Mouse (Mus musculus) embryonic facial prominence, embryonic 14.5 days (tissue): ENCODE measurements around the gene Gm49361. TPM values are rescaled to one million over a fixed set of nuclear protein-coding genes. Genes with fewer than 3 reads are reported as not detected.

ENCODE experiments used
- ATAC-seq: fragments of 200-750 bp; cut with Nextera tagmentation; 2 replicates; pipeline ENCODE4 v1.8.0; 2017; ENCODE audit warnings: low read depth, moderate number of reproducible peaks, moderate TSS enrichment
- DNase-seq: peaks from one replicate; pipeline ENCODE4 v3.0.0-alpha.2; 2015; ENCODE audit warnings: low spot score
- H3K27ac ChIP-seq: fragments of 300-500 bp; sonication (generic); replicated peaks from 2 replicates; pipeline ENCODE4 v1.5.1; 2014; ENCODE audit warnings: low read depth, mild to moderate bottlenecking, low read length, moderate library complexity
- H3K27me3 ChIP-seq: fragments of 300-500 bp; sonication (generic); replicated peaks from 2 replicates; pipeline ENCODE4 v1.6.1; 2014; ENCODE audit warnings: low read length; ENCODE audit not compliant: control insufficient read depth, insufficient read depth
- H3K36me3 ChIP-seq: fragments of 300-500 bp; sonication (generic); 2 replicates; pipeline ENCODE4 v1.6.1; 2014; ENCODE audit warnings: low read length, mixed read lengths; ENCODE audit not compliant: control insufficient read depth, insufficient read depth
- H3K4me1 ChIP-seq: fragments of 300-500 bp; sonication (generic); 2 replicates; pipeline ENCODE4 v1.6.1; 2014; ENCODE audit warnings: antibody characterized with exemption, low read length; ENCODE audit not compliant: control insufficient read depth, insufficient read depth
- H3K4me2 ChIP-seq: fragments of 300-500 bp; sonication (generic); 2 replicates; pipeline ENCODE4 v1.6.1; 2014; ENCODE audit warnings: low read depth, mild to moderate bottlenecking, low read length, moderate library complexity, mixed read lengths
- H3K4me3 ChIP-seq: fragments of 300-500 bp; sonication (generic); 2 replicates; pipeline ENCODE4 v1.5.1; 2014; ENCODE audit warnings: low read depth, mild to moderate bottlenecking, low read length
- H3K9ac ChIP-seq: fragments of 300-500 bp; sonication (generic); 2 replicates; pipeline ENCODE4 v1.6.1; 2014; ENCODE audit warnings: low read depth, mild to moderate bottlenecking, low read length, moderate library complexity, mixed read lengths
- H3K9me3 ChIP-seq: fragments of 300-500 bp; sonication (generic); 2 replicates; pipeline ENCODE4 v1.6.1; 2016; ENCODE audit warnings: low read length; ENCODE audit not compliant: control insufficient read depth
- WGBS: fragments of 180-500 bp; shearing (Covaris S2); extraction: QIAGEN DNeasy Blood & Tissue Kit; methylation state at CpG from one replicate; pipeline ENCODE4 v1.1.7; 2014; 5-methylcytosine and 5-hydroxymethylcytosine counted together
- polyA plus RNA-seq: library from polyadenylated mRNA; unstranded; fragments of >200 nt; fragmentation: Nextera tagmentation; extraction: Ambion mirVana; gene quantifications from 2 replicates; pipeline ENCODE4 v1.2.1, GENCODE M21; 2014

The Gm49361 gene
- polyA plus RNA-seq, 1 experiment from 2014 or later = not detected

DNA sequence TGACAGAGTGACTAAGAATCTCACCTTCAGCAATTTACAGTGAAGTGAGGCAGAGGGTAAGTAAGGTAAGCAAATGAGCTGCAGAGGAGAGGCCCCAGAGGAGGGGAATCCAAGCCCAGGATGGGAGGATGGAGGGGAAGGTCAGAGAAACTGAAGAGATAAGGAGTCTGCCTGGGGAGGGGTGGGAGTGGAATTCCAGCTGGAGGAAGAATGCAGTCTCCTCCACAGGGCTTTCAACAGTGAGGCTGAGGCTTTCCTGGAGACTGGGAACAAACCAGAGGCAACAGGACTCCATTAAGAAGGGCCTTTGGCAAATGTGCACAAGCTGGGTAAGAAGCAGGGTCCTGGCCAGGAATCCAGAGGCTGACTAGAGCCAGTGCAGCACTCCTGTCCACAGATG is 8.8 kb downstream of the Gm49361 start:
- H3K9me3 ChIP-seq = no peaks in the 10 kb centered on the region
- H3K9ac ChIP-seq = no peak overlapping the region
- DNase-seq (no peak), ATAC-seq (no peak)
- H3K27me3 ChIP-seq = no peaks in the 10 kb centered on the region
- peaks cover 12% of the 10 kb centered on the region; the same call in 1 of the 2 replicates for H3K36me3 ChIP-seq
- peaks cover 37% of the 10 kb centered on the region for H3K4me1 ChIP-seq
- no peak overlapping the region for H3K27ac ChIP-seq
- no peak overlapping the region for H3K4me2 ChIP-seq
- H3K4me3 ChIP-seq = no peak overlapping the region

GRCm38 (mm10) chr14:57736141-57736540 is 9.8 kb downstream of the Gm49361 start:
- Histone ChIP-seq H3K4me2 (no peak overlapping the region), H3K9me3 (no peaks in the 10 kb centered on the region), H3K27ac (no peak overlapping the region), H3K9ac (no peak overlapping the region), H3K4me3 (no peak overlapping the region), H3K4me1 (peaks cover 36% of the 10 kb centered on the region), H3K27me3 (no peaks in the 10 kb centered on the region), H3K36me3 (peaks cover 16% of the 10 kb centered on the region; the same call in 1 of the 2 replicates)
- 48% methylated on average over 4 of the region's 4 CpGs for WGBS
- peak; percentile 61 for DNase-seq
- ATAC-seq = no peak

GRCm38 (mm10) chr14:57732668-57733293 is 13.1 kb downstream of the Gm49361 start:
- H3K27ac ChIP-seq = peak overlapping the region; percentile 54; the same call in 1 of the 2 replicates
- 42% methylated on average over 6 of the region's 6 CpGs for WGBS

GRCm38 (mm10) chr14:57730527-57730926 is 15.4 kb downstream of the Gm49361 start:
- peak; percentile 61; the same call in 1 of the 2 replicates for ATAC-seq
- Histone ChIP-seq H3K27me3 (no peaks in the 10 kb centered on the region), H3K27ac (peak overlapping the region; percentile 75), H3K4me3 (no peak overlapping the region), H3K4me1 (peaks cover 36% of the 10 kb centered on the region), H3K36me3 (peaks cover 32% of the 10 kb centered on the region), H3K4me2 (no peak overlapping the region), H3K9me3 (no peaks in the 10 kb centered on the region), H3K9ac (peak overlapping the region; percentile 37; the same call in 1 of the 2 replicates)
- WGBS = 29% methylated on average over 9 of the region's 9 CpGs
- DNase-seq = peak; percentile 78

More at GRCm38 (mm10) chr14:57732668-57733293, 13.1 kb downstream of the Gm49361 start:
- Histone ChIP-seq H3K4me3 (no peak overlapping the region), H3K36me3 (peaks cover 20% of the 10 kb centered on the region; the same call in 1 of the 2 replicates), H3K4me2 (no peak overlapping the region), H3K9ac (no peak overlapping the region), H3K4me1 (peaks cover 45% of the 10 kb centered on the region), H3K9me3 (no peaks in the 10 kb centered on the region), H3K27me3 (no peaks in the 10 kb centered on the region)
- ATAC-seq = no peak
- DNase-seq = peak; percentile 9

DNA sequence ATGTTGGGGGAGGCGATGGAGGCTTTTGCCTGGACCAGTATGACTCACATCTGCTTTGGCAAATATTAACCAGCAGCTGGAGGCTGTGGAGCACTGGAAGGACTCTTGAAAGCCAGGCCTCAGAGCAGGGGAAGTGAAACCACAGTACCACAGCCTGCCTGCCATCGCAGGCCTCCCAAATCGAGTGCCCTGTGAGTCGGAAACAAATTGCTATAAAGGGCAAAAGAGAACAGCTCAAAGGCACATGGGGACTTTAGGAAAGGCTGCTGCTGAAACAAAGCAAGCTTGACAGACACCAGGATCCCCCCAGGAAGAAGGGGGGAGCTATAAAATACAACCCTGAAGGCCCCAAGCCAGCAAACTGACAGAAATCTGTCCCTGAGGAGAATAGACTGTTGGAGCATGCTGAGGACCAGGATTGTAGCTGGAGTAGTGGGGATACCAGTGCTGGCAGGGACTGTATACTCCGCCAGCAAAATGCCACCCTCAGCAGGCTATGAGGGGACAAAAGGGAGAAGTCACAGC is 15.9 kb downstream of the Gm49361 start:
- Histone ChIP-seq H3K9ac (0 out of 2 replicates have a peak overlapping the region, but pooled peaks have one; percentile 37), H3K27ac (peak overlapping the region; percentile 75), H3K4me1 (peaks cover 32% of the 10 kb centered on the region), H3K36me3 (peaks cover 37% of the 10 kb centered on the region), H3K27me3 (no peaks in the 10 kb centered on the region), H3K4me3 (no peak overlapping the region), H3K9me3 (no peaks in the 10 kb centered on the region), H3K4me2 (no peak overlapping the region)
- 66% methylated on average over 5 of the region's 5 CpGs for WGBS
- peak; percentile 36; the same call in 1 of the 2 replicates for ATAC-seq
- no peak for DNase-seq

DNA sequence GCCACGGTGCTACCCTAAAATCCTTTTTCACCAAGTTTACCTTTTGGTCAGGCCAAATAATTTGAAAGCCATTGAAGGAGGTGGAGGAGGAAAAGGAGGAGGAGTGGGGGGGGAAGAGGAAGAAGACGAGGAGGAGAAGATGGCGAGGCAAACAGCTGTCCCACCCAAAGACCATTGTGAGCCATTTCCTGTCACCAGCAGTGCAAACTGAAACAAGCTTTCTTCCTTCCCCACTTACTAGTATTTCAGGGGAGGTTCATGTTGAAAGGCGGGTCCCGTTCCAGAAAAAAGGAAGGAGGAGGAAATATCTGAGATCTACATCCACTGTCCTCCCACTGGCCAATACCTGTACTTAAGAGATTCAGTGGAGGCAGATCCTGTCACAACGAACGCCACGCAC is 16.5 kb downstream of the Gm49361 start:
- Histone ChIP-seq H3K27me3 (no peaks in the 10 kb centered on the region), H3K4me2 (no peak overlapping the region), H3K9me3 (no peaks in the 10 kb centered on the region), H3K36me3 (peaks cover 42% of the 10 kb centered on the region), H3K9ac (no peak overlapping the region), H3K27ac (no peak overlapping the region), H3K4me1 (peaks cover 25% of the 10 kb centered on the region), H3K4me3 (no peak overlapping the region)
- DNase-seq (no peak), ATAC-seq (no peak)
- 73% methylated on average over 8 of the region's 8 CpGs for WGBS

- H3K4me3 ChIP-seq = no peak overlapping the region
- H3K27me3 ChIP-seq = no peaks in the 10 kb centered on the region
- H3K4me1 ChIP-seq = peaks cover 12% of the 10 kb centered on the region; the same call in 1 of the 2 replicates
- H3K9ac ChIP-seq = no peak overlapping the region
- no peak overlapping the region for H3K27ac ChIP-seq
- H3K4me2 ChIP-seq = no peak overlapping the region
- H3K9me3 ChIP-seq = no peaks in the 10 kb centered on the region
- 78% methylated on average over 8 of the region's 8 CpGs for WGBS
- peaks cover 48% of the 10 kb centered on the region for H3K36me3 ChIP-seq
- ATAC-seq (no peak), DNase-seq (no peak)
Observed at GRCm38 (mm10) chr14:57726172-57726571, 19.7 kb downstream of the Gm49361 start.

DNA sequence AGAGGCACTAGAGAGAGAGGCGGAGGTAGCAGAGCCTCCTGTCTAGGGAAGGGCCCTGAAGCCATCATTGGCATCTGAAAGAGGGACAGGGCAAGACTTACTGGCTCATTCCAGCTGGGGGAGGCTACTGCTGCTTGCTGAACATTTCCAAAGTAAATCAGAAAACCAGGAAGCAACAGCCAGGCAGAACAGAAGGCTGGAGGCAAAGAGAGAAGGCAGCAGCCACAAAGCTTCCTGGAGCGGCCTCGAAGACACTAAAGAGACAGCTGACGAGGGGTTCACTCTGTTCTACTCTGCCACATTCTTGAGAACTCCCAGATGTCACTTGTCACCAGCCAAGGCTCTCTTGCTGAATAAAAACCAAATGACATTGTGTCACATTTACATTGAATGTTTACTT is 21.4 kb downstream of the Gm49361 start:
- H3K27me3 ChIP-seq = no peaks in the 10 kb centered on the region
- WGBS = 62% methylated on average over 4 of the region's 4 CpGs
- H3K4me1 ChIP-seq = no peaks in the 10 kb centered on the region; the same call in 1 of the 2 replicates
- DNase-seq = peak; percentile 14
- peaks cover 44% of the 10 kb centered on the region for H3K36me3 ChIP-seq
- H3K9ac ChIP-seq = no peak overlapping the region
- no peak overlapping the region for H3K27ac ChIP-seq
- no peak overlapping the region for H3K4me3 ChIP-seq
- ATAC-seq = no peak
- H3K9me3 ChIP-seq = no peaks in the 10 kb centered on the region
- no peak overlapping the region for H3K4me2 ChIP-seq

GRCm38 (mm10) chr14:57718245-57718644 is 27.7 kb downstream of the Gm49361 start:
- Histone ChIP-seq H3K9ac (no peak overlapping the region), H3K9me3 (no peaks in the 10 kb centered on the region), H3K36me3 (peaks cover 36% of the 10 kb centered on the region), H3K4me2 (no peak overlapping the region), H3K27me3 (no peaks in the 10 kb centered on the region), H3K4me3 (no peak overlapping the region), H3K27ac (no peak overlapping the region), H3K4me1 (no peaks in the 10 kb centered on the region)
- no peak for DNase-seq
- no peak for ATAC-seq
- 76% methylated on average over 4 of the region's 4 CpGs for WGBS
